Mouse (Mus musculus): ENCODE data around the gene Zfr. TPM values are rescaled to one million over a fixed set of nuclear protein-coding genes. Genes with fewer than 3 reads are reported as not detected.

Zfr gene
- total and polyA plus RNA-seq, 2 experiments: 34.2 to 46.2 TPM

- no peaks in the 10 kb centered on the region for H3K4me1 ChIP-seq (ENCODE audit: control insufficient read depth, insufficient read depth, low read length)
- H3K36me3 ChIP-seq (ENCODE audit: control insufficient read depth, insufficient read depth, low read length): no peaks in the 10 kb centered on the region
- TF ChIP-seq POLR2A (IDR thresholded peaks at IDR 0.05; ENCODE audit: extremely low read depth, insufficient read depth, low read length): no peak
- no peak for TF ChIP-seq CTCF (IDR thresholded peaks at IDR 0.05; ENCODE audit: low read depth, low read length)
- H3K9ac ChIP-seq (ENCODE audit: low read depth, low read length): no peak overlapping the region
- no peaks in the 10 kb centered on the region for H3K27me3 ChIP-seq (ENCODE audit: control insufficient read depth, insufficient read depth, low read length)
- DNase-seq (ENCODE audit: extremely low read depth, low read depth, low spot score): no peak
- WGBS: 67% methylated on average over 9 of the region's 9 CpGs
- no peaks in the 10 kb centered on the region for H3K79me2 ChIP-seq (ENCODE audit: control insufficient read depth, insufficient read depth, low read length)
- H3K27ac ChIP-seq (replicated peaks; ENCODE audit: insufficient read depth, low read depth, low read length): no peak overlapping the region
- H3K4me3 ChIP-seq (ENCODE audit: insufficient read depth, low read depth, low read length): no peak overlapping the region
Observed at GRCm38 (mm10) chr15:12090981-12091669, 26.5 kb upstream of the Zfr start.

- Histone ChIP-seq H3K9ac (ENCODE audit: low read depth, low read length) (no peak overlapping the region), H3K27ac (replicated peaks; ENCODE audit: insufficient read depth, low read depth, low read length) (no peak overlapping the region), H3K79me2 (ENCODE audit: control insufficient read depth, insufficient read depth, low read length) (no peaks in the 10 kb centered on the region), H3K36me3 (ENCODE audit: control insufficient read depth, insufficient read depth, low read length) (no peaks in the 10 kb centered on the region), H3K27me3 (ENCODE audit: control insufficient read depth, insufficient read depth, low read length) (no peaks in the 10 kb centered on the region), H3K4me3 (ENCODE audit: insufficient read depth, low read depth, low read length) (no peak overlapping the region), H3K4me1 (ENCODE audit: control insufficient read depth, insufficient read depth, low read length) (no peaks in the 10 kb centered on the region)
- peak; percentile 74 for TF ChIP-seq CTCF (IDR thresholded peaks at IDR 0.05; ENCODE audit: low read depth, low read length)
- TF ChIP-seq POLR2A (IDR thresholded peaks at IDR 0.05; ENCODE audit: extremely low read depth, insufficient read depth, low read length): no peak
- peak; percentile 29 for DNase-seq (ENCODE audit: extremely low read depth, low read depth, low spot score)
- WGBS: 50% methylated on average over 10 of the region's 10 CpGs
Observed at GRCm38 (mm10) chr15:12091781-12092458, 25.7 kb upstream of the Zfr start.

- no peak overlapping the region for H3K4me3 ChIP-seq (ENCODE audit: insufficient read depth, low read depth, low read length)
- H3K9ac ChIP-seq (ENCODE audit: low read depth, low read length): no peak overlapping the region
- no peak for DNase-seq (ENCODE audit: extremely low read depth, low read depth, low spot score)
- no peak overlapping the region for H3K27ac ChIP-seq (replicated peaks; ENCODE audit: insufficient read depth, low read depth, low read length)
- WGBS: 90% methylated on average over 25 of the region's 25 CpGs
- H3K36me3 ChIP-seq (ENCODE audit: control insufficient read depth, insufficient read depth, low read length): no peaks in the 10 kb centered on the region
- no peaks in the 10 kb centered on the region for H3K27me3 ChIP-seq (ENCODE audit: control insufficient read depth, insufficient read depth, low read length)
- TF ChIP-seq POLR2A (IDR thresholded peaks at IDR 0.05; ENCODE audit: extremely low read depth, insufficient read depth, low read length) (no peak), CTCF (IDR thresholded peaks at IDR 0.05; ENCODE audit: low read depth, low read length) (no peak)
- no peaks in the 10 kb centered on the region for H3K4me1 ChIP-seq (ENCODE audit: control insufficient read depth, insufficient read depth, low read length)
- no peaks in the 10 kb centered on the region for H3K79me2 ChIP-seq (ENCODE audit: control insufficient read depth, insufficient read depth, low read length)
Observed at GRCm38 (mm10) chr15:12093026-12093960, 24.3 kb upstream of the Zfr start.

GRCm38 (mm10) chr15:12093961-12094566 is 23.6 kb upstream of the Zfr start:
- TF ChIP-seq POLR2A (IDR thresholded peaks at IDR 0.05; ENCODE audit: extremely low read depth, insufficient read depth, low read length): no peak
- no peak for TF ChIP-seq CTCF (IDR thresholded peaks at IDR 0.05; ENCODE audit: low read depth, low read length)
- Histone ChIP-seq H3K79me2 (ENCODE audit: control insufficient read depth, insufficient read depth, low read length) (no peaks in the 10 kb centered on the region), H3K9ac (ENCODE audit: low read depth, low read length) (no peak overlapping the region), H3K4me1 (ENCODE audit: control insufficient read depth, insufficient read depth, low read length) (no peaks in the 10 kb centered on the region), H3K27ac (replicated peaks; ENCODE audit: insufficient read depth, low read depth, low read length) (no peak overlapping the region), H3K27me3 (ENCODE audit: control insufficient read depth, insufficient read depth, low read length) (no peaks in the 10 kb centered on the region), H3K4me3 (ENCODE audit: insufficient read depth, low read depth, low read length) (no peak overlapping the region), H3K36me3 (ENCODE audit: control insufficient read depth, insufficient read depth, low read length) (no peaks in the 10 kb centered on the region)
- DNase-seq (ENCODE audit: extremely low read depth, low read depth, low spot score): no peak
- 95% methylated on average over 4 of the region's 4 CpGs for WGBS

GRCm38 (mm10) chr15:12096447-12096846 is 21.2 kb upstream of the Zfr start:
- H3K4me1 ChIP-seq (ENCODE audit: control insufficient read depth, insufficient read depth, low read length): no peaks in the 10 kb centered on the region
- no peak for DNase-seq (ENCODE audit: extremely low read depth, low read depth, low spot score)
- no peak overlapping the region for H3K9ac ChIP-seq (ENCODE audit: low read depth, low read length)
- H3K4me3 ChIP-seq (ENCODE audit: insufficient read depth, low read depth, low read length): no peak overlapping the region
- H3K27ac ChIP-seq (replicated peaks; ENCODE audit: insufficient read depth, low read depth, low read length): no peak overlapping the region
- no peaks in the 10 kb centered on the region for H3K27me3 ChIP-seq (ENCODE audit: control insufficient read depth, insufficient read depth, low read length)
- no peaks in the 10 kb centered on the region for H3K36me3 ChIP-seq (ENCODE audit: control insufficient read depth, insufficient read depth, low read length)
- TF ChIP-seq CTCF (IDR thresholded peaks at IDR 0.05; ENCODE audit: low read depth, low read length) (no peak), POLR2A (IDR thresholded peaks at IDR 0.05; ENCODE audit: extremely low read depth, insufficient read depth, low read length) (no peak)
- 76% methylated on average over 4 of the region's 4 CpGs for WGBS
- no peaks in the 10 kb centered on the region for H3K79me2 ChIP-seq (ENCODE audit: control insufficient read depth, insufficient read depth, low read length)

All from liver, adult 2 months (tissue).